Mouse (Mus musculus) neural tube, embryonic 12.5 days (tissue): ENCODE data around the gene Mepe. TPM values are rescaled to one million over a fixed set of nuclear protein-coding genes. Genes with fewer than 3 reads are reported as not detected.

Experiments
- ATAC-seq: fragments of 200-750 bp; cut with Nextera tagmentation; 2 replicates; pipeline ENCODE4 v1.8.0; 2017; ENCODE audit warnings: low read depth, mild to moderate bottlenecking, moderate TSS enrichment, moderate library complexity; ENCODE audit not compliant: low FRiP score
- H3K27ac ChIP-seq: fragments of 300-500 bp; sonication (generic); 2 replicates; pipeline ENCODE4 v1.5.1; 2016
- H3K27me3 ChIP-seq: fragments of 300-500 bp; sonication (generic); replicated peaks from 2 replicates; pipeline ENCODE4 v1.6.1; 2016; ENCODE audit warnings: mild to moderate bottlenecking
- H3K36me3 ChIP-seq: fragments of 300-500 bp; sonication (generic); 2 replicates; pipeline ENCODE4 v1.6.1; 2016; ENCODE audit warnings: mild to moderate bottlenecking
- H3K4me1 ChIP-seq: fragments of 300-500 bp; sonication (generic); 2 replicates; pipeline ENCODE4 v1.6.1; 2016
- H3K4me2 ChIP-seq: fragments of 300-500 bp; sonication (generic); replicated peaks from 2 replicates; pipeline ENCODE4 v1.6.1; 2016; ENCODE audit warnings: mild to moderate bottlenecking
- H3K4me3 ChIP-seq: fragments of 300-500 bp; sonication (generic); 2 replicates; pipeline ENCODE4 v1.5.1; 2016
- H3K9ac ChIP-seq: fragments of 300-500 bp; sonication (generic); 2 replicates; pipeline ENCODE4 v1.6.1; 2016; ENCODE audit warnings: mild to moderate bottlenecking
- H3K9me3 ChIP-seq: fragments of 300-500 bp; sonication (generic); 2 replicates; pipeline ENCODE4 v1.6.1; 2016; ENCODE audit warnings: mild to moderate bottlenecking
- WGBS: fragments of 180-500 bp; shearing (Covaris S2); methylation state at CpG from one replicate; pipeline ENCODE4 v1.1.7; 2016; 5-methylcytosine and 5-hydroxymethylcytosine counted together
- polyA plus RNA-seq: library from polyadenylated mRNA; unstranded; fragments of >200 nt; fragmentation: Nextera tagmentation; extraction: Ambion mirVana; gene quantifications from 2 replicates; pipeline ENCODE4 v1.2.1, GENCODE M21; 2016

The Mepe gene
- polyA plus RNA-seq, 1 experiment from 2014 or later: not detected

- no peak overlapping the region for H3K4me2 ChIP-seq
- H3K27ac ChIP-seq: no peak overlapping the region
- 88% methylated on average over 14 of the region's 14 CpGs for WGBS
- H3K4me3 ChIP-seq: no peak overlapping the region
- no peaks in the 10 kb centered on the region for H3K36me3 ChIP-seq
- no peaks in the 10 kb centered on the region for H3K9me3 ChIP-seq
- ATAC-seq: no peak
- no peak overlapping the region for H3K9ac ChIP-seq
- H3K4me1 ChIP-seq: no peaks in the 10 kb centered on the region
- 0 out of 2 replicates have a peak, but pooled peaks cover 6% of the 10 kb centered on the region for H3K27me3 ChIP-seq
Measured at GRCm38 (mm10) chr5:104334516-104334915, 9.4 kb downstream of the Mepe start.

DNA sequence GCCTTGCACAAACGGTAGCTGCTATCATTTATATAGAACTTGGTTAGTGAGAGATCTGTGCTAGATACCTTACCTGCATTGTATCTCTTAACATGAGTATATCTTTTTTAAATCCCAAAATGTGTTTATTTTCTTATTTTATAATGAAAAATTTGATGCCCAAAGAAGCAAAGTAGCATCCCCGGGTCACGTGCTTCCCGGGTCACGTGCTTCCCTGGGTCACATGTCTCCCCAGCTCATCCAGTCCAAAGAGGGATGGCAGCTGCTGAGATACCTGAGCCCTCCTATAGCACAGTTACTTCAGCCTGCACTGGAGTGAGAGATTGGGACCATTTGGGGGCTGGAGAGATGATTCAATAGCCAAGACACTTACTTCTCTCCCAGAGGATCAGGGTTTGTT, 10.8 kb downstream of the Mepe start:
- Histone ChIP-seq H3K4me3 (no peak overlapping the region), H3K36me3 (no peaks in the 10 kb centered on the region), H3K27me3 (0 out of 2 replicates have a peak, but pooled peaks cover 4% of the 10 kb centered on the region), H3K9me3 (no peaks in the 10 kb centered on the region), H3K4me1 (no peaks in the 10 kb centered on the region), H3K4me2 (no peak overlapping the region), H3K9ac (no peak overlapping the region), H3K27ac (no peak overlapping the region)
- 90% methylated on average over 5 of the region's 5 CpGs for WGBS
- no peak for ATAC-seq

DNA sequence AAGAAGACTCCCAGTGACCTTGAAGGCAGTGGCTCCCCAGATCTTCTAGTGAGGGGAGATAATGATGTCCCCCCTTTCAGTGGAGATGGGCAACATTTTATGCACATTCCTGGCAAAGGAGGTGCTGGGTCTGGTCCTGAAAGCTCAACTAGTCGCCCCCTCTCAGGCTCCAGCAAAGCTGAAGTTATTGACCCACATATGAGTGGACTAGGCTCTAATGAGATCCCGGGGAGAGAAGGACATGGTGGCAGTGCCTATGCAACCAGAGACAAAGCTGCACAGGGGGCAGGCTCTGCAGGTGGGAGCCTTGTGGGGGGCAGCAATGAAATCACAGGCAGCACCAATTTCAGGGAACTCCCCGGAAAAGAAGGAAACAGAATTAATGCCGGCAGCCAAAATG, 12.4 kb downstream of the Mepe start:
- no peaks in the 10 kb centered on the region for H3K9me3 ChIP-seq
- H3K27me3 ChIP-seq: 0 out of 2 replicates have a peak, but pooled peaks cover 2% of the 10 kb centered on the region
- H3K4me3 ChIP-seq: no peak overlapping the region
- H3K9ac ChIP-seq: no peak overlapping the region
- no peaks in the 10 kb centered on the region for H3K4me1 ChIP-seq
- ATAC-seq: no peak
- WGBS: 77% methylated on average over 4 of the region's 4 CpGs
- H3K4me2 ChIP-seq: no peak overlapping the region
- no peaks in the 10 kb centered on the region for H3K36me3 ChIP-seq
- H3K27ac ChIP-seq: no peak overlapping the region

DNA sequence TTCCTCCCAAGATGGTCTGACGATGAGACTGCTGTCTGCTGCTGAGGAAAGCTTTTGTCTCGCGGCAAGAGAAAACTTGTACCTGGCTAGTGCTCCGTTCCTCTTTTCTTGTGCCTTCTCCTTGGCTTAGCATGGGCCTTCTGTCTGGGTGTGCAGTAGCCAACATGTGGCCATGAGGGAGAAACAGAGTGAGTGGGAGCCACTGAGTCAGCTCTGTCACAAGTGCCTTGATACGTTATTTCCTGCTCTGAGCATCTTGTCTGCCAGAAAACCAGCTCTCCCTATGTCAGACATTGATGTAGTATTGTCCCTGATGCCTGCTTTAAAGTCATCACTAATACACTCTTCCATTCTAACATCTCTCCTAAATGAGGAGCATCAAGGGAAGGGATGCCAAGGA, 13.9 kb downstream of the Mepe start:
- H3K9me3 ChIP-seq: no peaks in the 10 kb centered on the region
- WGBS: 85% methylated on average over 5 of the region's 5 CpGs
- H3K27ac ChIP-seq: no peak overlapping the region
- no peaks in the 10 kb centered on the region for H3K36me3 ChIP-seq
- H3K4me2 ChIP-seq: no peak overlapping the region
- ATAC-seq: no peak
- H3K9ac ChIP-seq: no peak overlapping the region
- no peak overlapping the region for H3K4me3 ChIP-seq
- no peaks in the 10 kb centered on the region for H3K4me1 ChIP-seq
- H3K27me3 ChIP-seq: 0 out of 2 replicates have a peak, but pooled peaks cover 2% of the 10 kb centered on the region

DNA sequence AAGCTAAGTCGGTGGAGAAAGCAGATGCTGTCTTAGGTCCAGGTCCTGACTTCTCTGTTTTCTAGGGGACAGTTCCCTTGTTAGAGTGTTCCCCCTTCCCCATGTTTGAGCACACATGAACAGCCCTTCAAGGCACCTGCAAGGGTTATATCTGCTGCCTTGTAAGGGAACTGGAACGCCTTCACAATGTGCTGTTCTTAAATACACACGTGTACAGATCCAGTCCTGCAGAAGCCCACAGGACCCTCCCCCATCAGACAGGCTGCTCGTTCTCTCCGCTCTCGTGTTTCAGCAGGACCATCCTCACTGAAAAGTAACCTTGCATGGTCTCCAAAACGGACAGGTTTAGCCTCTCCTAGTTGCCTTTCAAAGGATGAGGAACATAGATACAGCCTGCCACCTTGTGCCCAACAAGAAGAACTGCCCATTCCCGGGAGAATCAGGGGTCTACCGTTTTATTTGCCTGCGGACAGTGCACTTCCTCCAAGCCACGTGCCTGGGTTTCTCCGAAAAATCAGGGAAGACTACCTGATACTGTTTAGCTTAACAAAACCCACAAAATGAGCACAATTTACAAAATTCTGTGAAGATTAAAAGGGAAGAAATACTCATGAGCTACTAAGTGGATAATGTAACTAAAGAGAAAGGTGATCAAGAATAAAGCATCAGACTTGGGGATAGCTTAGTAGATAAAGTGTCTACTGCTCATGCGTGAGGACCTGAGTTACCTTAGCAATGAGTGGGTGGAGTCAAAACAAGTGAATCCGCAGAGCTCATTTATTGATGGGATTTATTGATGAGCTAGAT, 14.8 kb downstream of the Mepe start:
- no peak overlapping the region for H3K9ac ChIP-seq
- peak; percentile 67 for ATAC-seq
- H3K4me2 ChIP-seq: 0 out of 2 replicates have a peak overlapping the region, but pooled peaks have one; percentile 20
- H3K4me3 ChIP-seq: no peak overlapping the region
- no peaks in the 10 kb centered on the region for H3K36me3 ChIP-seq
- H3K4me1 ChIP-seq: no peaks in the 10 kb centered on the region
- no peak overlapping the region for H3K27ac ChIP-seq
- no peaks in the 10 kb centered on the region for H3K9me3 ChIP-seq
- 0 out of 2 replicates have a peak, but pooled peaks cover 2% of the 10 kb centered on the region for H3K27me3 ChIP-seq
- WGBS: 26% methylated on average over 14 of the region's 14 CpGs

- H3K9ac ChIP-seq: no peak overlapping the region
- no peaks in the 10 kb centered on the region for H3K36me3 ChIP-seq
- 0 out of 2 replicates have a peak, but pooled peaks cover 2% of the 10 kb centered on the region for H3K27me3 ChIP-seq
- H3K9me3 ChIP-seq: no peaks in the 10 kb centered on the region
- H3K4me3 ChIP-seq: no peak overlapping the region
- no peak overlapping the region for H3K4me2 ChIP-seq
- no peaks in the 10 kb centered on the region for H3K4me1 ChIP-seq
- no peak overlapping the region for H3K27ac ChIP-seq
- WGBS: 87% methylated on average over 4 of the region's 4 CpGs
- ATAC-seq: no peak
Measured at GRCm38 (mm10) chr5:104340513-104340829, 15.3 kb downstream of the Mepe start.

GRCm38 (mm10) chr5:104342881-104343280, 17.8 kb downstream of the Mepe start:
- Histone ChIP-seq H3K36me3 (no peaks in the 10 kb centered on the region), H3K4me3 (no peak overlapping the region), H3K27ac (no peak overlapping the region), H3K4me1 (no peaks in the 10 kb centered on the region), H3K27me3 (no peaks in the 10 kb centered on the region), H3K4me2 (no peak overlapping the region), H3K9me3 (no peaks in the 10 kb centered on the region), H3K9ac (no peak overlapping the region)
- no peak for ATAC-seq
- WGBS: 45% methylated on average over 6 of the region's 6 CpGs

DNA sequence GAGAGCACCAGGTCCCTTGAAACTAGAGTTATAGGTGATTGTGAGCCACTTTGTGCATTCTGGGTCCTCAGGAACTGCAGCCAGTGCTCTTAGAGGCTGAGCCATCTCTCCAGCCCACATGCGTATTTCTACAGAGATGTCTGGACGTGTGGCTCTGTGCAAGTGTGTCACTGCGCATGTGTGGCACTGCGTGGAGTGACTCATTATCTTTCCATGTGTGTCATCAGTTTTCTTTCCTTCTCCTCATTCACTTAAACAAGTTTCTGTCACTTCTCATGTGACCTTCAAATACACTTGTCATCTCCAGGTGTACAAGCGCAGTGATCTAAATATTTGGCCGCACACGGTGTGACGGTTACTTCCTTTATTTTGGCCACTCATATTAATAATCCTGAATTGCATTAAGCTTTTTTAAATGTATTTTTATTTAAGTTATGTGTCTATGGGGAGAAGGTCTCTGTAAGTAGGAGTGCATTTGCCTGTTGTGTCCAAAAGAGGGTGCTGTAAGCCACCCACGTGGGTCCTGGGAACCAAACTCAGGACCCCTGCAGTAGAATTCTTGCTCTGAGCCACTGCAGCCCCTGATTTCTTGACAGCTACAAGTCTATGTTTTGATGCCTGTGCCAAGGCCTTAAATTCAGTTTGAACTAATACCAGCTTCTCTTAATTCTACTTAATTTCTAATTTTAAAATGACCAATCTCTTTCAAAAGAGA, 19.6 kb downstream of the Mepe start:
- ATAC-seq: no peak
- Histone ChIP-seq H3K27me3 (no peaks in the 10 kb centered on the region), H3K27ac (no peak overlapping the region), H3K4me1 (no peaks in the 10 kb centered on the region), H3K4me2 (no peak overlapping the region), H3K4me3 (no peak overlapping the region), H3K9me3 (no peaks in the 10 kb centered on the region), H3K36me3 (no peaks in the 10 kb centered on the region), H3K9ac (no peak overlapping the region)
- WGBS: 74% methylated on average over 9 of the region's 9 CpGs

- Histone ChIP-seq H3K27ac (no peak overlapping the region), H3K27me3 (no peaks in the 10 kb centered on the region), H3K4me3 (no peak overlapping the region), H3K36me3 (no peaks in the 10 kb centered on the region), H3K9me3 (no peaks in the 10 kb centered on the region), H3K4me1 (no peaks in the 10 kb centered on the region), H3K9ac (no peak overlapping the region), H3K4me2 (no peak overlapping the region)
- 83% methylated on average over 6 of the region's 6 CpGs for WGBS
- no peak for ATAC-seq
Measured at GRCm38 (mm10) chr5:104345241-104345630, 20.1 kb downstream of the Mepe start.

DNA sequence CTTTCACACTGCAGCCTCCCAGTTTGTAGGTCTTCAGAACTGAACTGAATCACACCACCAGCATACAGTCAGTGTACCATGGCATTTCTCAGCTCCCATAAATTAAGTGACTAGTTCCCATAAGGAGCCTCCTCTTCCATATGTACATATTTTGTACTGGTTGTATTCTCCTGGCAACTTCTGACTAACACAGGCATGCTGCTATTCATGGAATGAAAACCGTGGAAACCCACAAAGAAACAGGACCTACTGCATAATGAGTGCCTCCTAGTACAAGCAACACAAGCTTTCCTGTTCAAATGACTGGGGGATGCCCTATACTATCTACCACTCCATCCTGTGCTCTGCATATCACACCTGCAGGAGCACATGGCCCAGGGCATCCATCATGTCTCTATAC, 25.9 kb downstream of the Mepe start:
- H3K4me3 ChIP-seq: no peak overlapping the region
- H3K9ac ChIP-seq: no peak overlapping the region
- no peak overlapping the region for H3K4me2 ChIP-seq
- no peaks in the 10 kb centered on the region for H3K36me3 ChIP-seq
- ATAC-seq: no peak
- H3K27ac ChIP-seq: no peak overlapping the region
- no peaks in the 10 kb centered on the region for H3K4me1 ChIP-seq
- H3K27me3 ChIP-seq: no peaks in the 10 kb centered on the region
- H3K9me3 ChIP-seq: no peaks in the 10 kb centered on the region
- WGBS: 51% methylated on average over 1 of the region's 1 CpGs

DNA sequence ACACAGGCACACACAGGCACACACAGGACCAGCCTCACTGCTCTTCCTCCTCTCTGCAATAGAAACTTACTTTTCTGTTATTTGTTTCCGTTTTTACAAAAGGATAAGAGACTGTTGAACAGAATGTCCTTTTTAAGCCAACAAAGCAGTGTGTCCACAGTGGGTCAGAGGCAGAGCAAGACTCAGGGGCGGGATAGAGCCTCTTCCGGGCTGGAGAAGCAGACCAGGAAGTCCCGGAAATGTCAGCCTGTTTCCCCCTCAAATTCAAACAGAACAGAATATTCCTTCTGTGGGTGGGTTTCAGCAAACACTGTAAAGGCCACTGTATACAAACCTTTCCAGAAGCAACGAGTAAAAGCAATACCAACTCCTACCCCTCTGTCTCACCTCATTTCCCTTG, 26.7 kb downstream of the Mepe start:
- H3K27me3 ChIP-seq: no peaks in the 10 kb centered on the region
- H3K9ac ChIP-seq: no peak overlapping the region
- no peak overlapping the region for H3K4me3 ChIP-seq
- H3K4me2 ChIP-seq: no peak overlapping the region
- H3K36me3 ChIP-seq: no peaks in the 10 kb centered on the region
- no peaks in the 10 kb centered on the region for H3K9me3 ChIP-seq
- no peak for ATAC-seq
- no peaks in the 10 kb centered on the region for H3K4me1 ChIP-seq
- 81% methylated on average over 5 of the region's 5 CpGs for WGBS
- no peak overlapping the region for H3K27ac ChIP-seq

- H3K27ac ChIP-seq: no peak overlapping the region
- no peak for ATAC-seq
- H3K27me3 ChIP-seq: no peaks in the 10 kb centered on the region
- no peak overlapping the region for H3K4me2 ChIP-seq
- no peak overlapping the region for H3K4me3 ChIP-seq
- H3K9me3 ChIP-seq: no peaks in the 10 kb centered on the region
- 81% methylated on average over 5 of the region's 5 CpGs for WGBS
- no peaks in the 10 kb centered on the region for H3K36me3 ChIP-seq
- no peaks in the 10 kb centered on the region for H3K4me1 ChIP-seq
- H3K9ac ChIP-seq: no peak overlapping the region
Measured at GRCm38 (mm10) chr5:104357575-104357974, 32.4 kb downstream of the Mepe start.
